Mouse (Mus musculus): Measurements from ENCODE around the gene Exph5. TPM values are rescaled to one million over a fixed set of nuclear protein-coding genes. Genes with fewer than 3 reads are reported as not detected.
A peak's percentile ranks its signal among the peaks of the same experiment; 100 is the strongest.

Exph5 gene
- 1 to 10 TPM; 1.7 to 2.1 TPM for total RNA-seq (2021)
- long read RNA-seq, result 0 reads

GRCm38 (mm10) chr9:53301269-53301720 lies at the start of gene Exph5:
Gene Exph5 (plus strand): TSS chr9:53301670.
- DNase-seq (ENCODE audit: low spot score in 2 of 2), result no peak

GRCm38 (mm10) chr9:53254368-53254767 lies 47.1 kb upstream of the Exph5 start:
- peak; percentile 81 to 86 for DNase-seq (ENCODE audit: low spot score in 2 of 2)

GRCm38 (mm10) chr9:53256690-53257305 lies 44.7 kb upstream of the Exph5 start:
- no peak for DNase-seq (ENCODE audit: low spot score in 2 of 2)

GRCm38 (mm10) chr9:53257772-53258171 lies 43.7 kb upstream of the Exph5 start:
- DNase-seq (ENCODE audit: low spot score in 2 of 2), result no peak

GRCm38 (mm10) chr9:53258199-53258598 lies 43.3 kb upstream of the Exph5 start:
- DNase-seq (ENCODE audit: low spot score in 2 of 2), result no peak

- no peak for DNase-seq (ENCODE audit: low spot score in 2 of 2)
These were observed 37.1 kb upstream of the Exph5 start for GRCm38 (mm10) chr9:53264387-53264786.

- no peak for DNase-seq (ENCODE audit: low spot score in 2 of 2)
These were observed 35.9 kb upstream of the Exph5 start for GRCm38 (mm10) chr9:53265589-53265988.

GRCm38 (mm10) chr9:53268036-53268435 lies 33.4 kb upstream of the Exph5 start:
- DNase-seq (ENCODE audit: low spot score in 2 of 2), result no peak

GRCm38 (mm10) chr9:53268731-53269465 lies 32.6 kb upstream of the Exph5 start:
- DNase-seq (ENCODE audit: low spot score in 2 of 2), result peak in 1 of 2 experiments; percentile 17

- no peak for DNase-seq (ENCODE audit: low spot score in 2 of 2)
These were observed 32.1 kb upstream of the Exph5 start for GRCm38 (mm10) chr9:53269466-53269755.

GRCm38 (mm10) chr9:53271281-53272022 lies 30.0 kb upstream of the Exph5 start:
- no peak for DNase-seq (ENCODE audit: low spot score in 2 of 2)

- no peak for DNase-seq (ENCODE audit: low spot score in 2 of 2)
These were observed 29.3 kb upstream of the Exph5 start for GRCm38 (mm10) chr9:53272207-53272606.

GRCm38 (mm10) chr9:53272714-53273113 lies 28.8 kb upstream of the Exph5 start:
- no peak for DNase-seq (ENCODE audit: low spot score in 2 of 2)

- no peak for DNase-seq (ENCODE audit: low spot score in 2 of 2)
These were observed 25.1 kb upstream of the Exph5 start for GRCm38 (mm10) chr9:53276381-53276780.

- no peak for DNase-seq (ENCODE audit: low spot score in 2 of 2)
These were observed 22.5 kb upstream of the Exph5 start for GRCm38 (mm10) chr9:53278997-53279396.

GRCm38 (mm10) chr9:53286793-53287192 lies 14.7 kb upstream of the Exph5 start:
- DNase-seq (ENCODE audit: low spot score in 2 of 2), result no peak

GRCm38 (mm10) chr9:53290006-53290405 lies 11.5 kb upstream of the Exph5 start:
- no peak for DNase-seq (ENCODE audit: low spot score in 2 of 2)

GRCm38 (mm10) chr9:53292833-53293232 lies 8.6 kb upstream of the Exph5 start:
- DNase-seq (ENCODE audit: low spot score in 2 of 2), result no peak

GRCm38 (mm10) chr9:53301801-53302311 lies 386 bp downstream of the Exph5 start:
- DNase-seq (ENCODE audit: low spot score in 2 of 2), result no peak

GRCm38 (mm10) chr9:53302415-53302814 lies 945 bp downstream of the Exph5 start:
- DNase-seq (ENCODE audit: low spot score in 2 of 2), result no peak

GRCm38 (mm10) chr9:53307904-53308303 lies 6.4 kb downstream of the Exph5 start:
- DNase-seq (ENCODE audit: low spot score in 2 of 2), result no peak

- DNase-seq (ENCODE audit: low spot score in 2 of 2), result no peak
These were observed 11.5 kb downstream of the Exph5 start for GRCm38 (mm10) chr9:53312981-53313380.
